In genomic region chr8:64198326-64198725, GRCm38 (mm10) we compare ENCODE assay signal across 21 mouse cellular contexts. TPM values are rescaled to one million over a fixed set of nuclear protein-coding genes. Genes with fewer than 3 reads are reported as not detected.
"Had no signal": no experiment of that assay in that cellular context is flagged by ENCODE, and none has a peak within 500 bp of the region (broad histone marks: within the 10 kb centered on the region; RNA-seq: fewer than 3 reads in every experiment).

No protein-coding gene starts in this region.

- H3K9me3 ChIP-seq: midbrain, embryonic 10.5 days; midbrain, embryonic 12.5 days; neural tube, embryonic 13.5 days; neural tube, embryonic 15.5 days had no signal

- H3K27me3 ChIP-seq: neural tube, embryonic 13.5 days had no signal

- H3K9ac ChIP-seq: lung, embryonic 14.5 days; midbrain, embryonic 12.5 days; neural tube, embryonic 13.5 days; neural tube, embryonic 15.5 days had no signal

- H3K36me3 ChIP-seq: midbrain, embryonic 10.5 days; midbrain, embryonic 12.5 days; neural tube, embryonic 13.5 days; neural tube, embryonic 15.5 days had no signal

- H3K4me3 ChIP-seq: midbrain, embryonic 10.5 days; midbrain, embryonic 12.5 days; myocyte; neural tube, embryonic 13.5 days; neural tube, embryonic 15.5 days had no signal

- ATAC-seq: midbrain, embryonic 16.5 days had no signal

- DNase-seq: lung, adult 18-20 months; lung, embryonic 14.5 days; lung, postnatal 10 days; lung, postnatal 4 days; midbrain, embryonic 14.5 days; retina, postnatal 1 day; right cerebral cortex, adult 18-20 months; right cerebral cortex, postnatal 25 days; right cerebral cortex, postnatal 4 days; spleen, adult 18-20 months; thymus, adult 18-20 months; thymus, postnatal 14 days; thymus, postnatal 36 days had no signal

- H3K4me1 ChIP-seq: midbrain, embryonic 10.5 days; neural tube, embryonic 13.5 days; neural tube, embryonic 15.5 days had no signal

- H3K4me2 ChIP-seq: lung, embryonic 14.5 days; midbrain, embryonic 12.5 days; neural tube, embryonic 13.5 days; neural tube, embryonic 15.5 days had no signal

- H3K27ac ChIP-seq: midbrain, embryonic 10.5 days; midbrain, embryonic 12.5 days; neural tube, embryonic 13.5 days; neural tube, embryonic 15.5 days had no signal

RNA-seq across cellular contexts. Expression of gene Tll1, which starts 7.7 kb away (rescaled TPM):
- total RNA-seq: megakaryocyte, adult 5-6 weeks; megakaryocyte-erythroid progenitor cell, adult 5-6 weeks had no signal
